Mouse (Mus musculus) heart, adult 2 months (tissue): ENCODE measurements around the gene Cyp4f14.

Experiments
- CTCF ChIP-seq: fragments of 200-600 bp; IDR thresholded peaks from 2 replicates; pipeline ENCODE4 v1.8.1; 2022; ENCODE audit warnings: antibody characterized with exemption, mild to moderate bottlenecking, moderate library complexity
- EP300 ChIP-seq: fragments of 200-500 bp; IDR thresholded peaks from 2 replicates; pipeline ENCODE4 v1.6.1; 2011; ENCODE audit warnings: low read depth, low read length, control low read depth; ENCODE audit not compliant: insufficient read depth

GRCm38 (mm10) chr17:32965253-32965622, 48.1 kb upstream of the Cyp4f14 start:
- no peak for TF ChIP-seq EP300
- TF ChIP-seq CTCF, result peak; percentile 58
